Mouse (Mus musculus): ENCODE data around the gene Bcl2l11.

DNA sequence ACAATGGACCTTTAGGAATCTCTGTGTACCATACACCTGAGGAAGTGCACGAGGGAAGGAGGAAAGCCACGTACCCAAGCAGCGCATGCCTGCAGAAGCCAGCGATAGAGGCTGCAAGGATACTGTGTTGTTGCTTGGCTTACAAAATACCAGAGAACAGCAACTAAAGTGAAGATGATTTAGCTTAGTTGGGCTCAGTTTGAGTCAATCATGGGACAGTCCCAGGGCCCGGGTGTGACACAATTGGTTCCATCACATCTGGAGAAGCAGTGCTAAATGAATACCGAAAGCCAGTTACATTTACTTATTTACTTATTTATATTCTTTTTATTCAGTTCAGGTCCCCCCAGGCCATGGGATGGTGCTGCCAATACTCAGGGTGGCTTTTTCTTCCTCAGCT is 49.8 kb downstream of the Bcl2l11 start:
- TF ChIP-seq EP300 (IDR thresholded peaks at IDR 0.05; ENCODE audit: insufficient read depth, low read depth, low read length) (no peak), CTCF (IDR thresholded peaks at IDR 0.05) (no peak)
